In the genomic region with DNA sequence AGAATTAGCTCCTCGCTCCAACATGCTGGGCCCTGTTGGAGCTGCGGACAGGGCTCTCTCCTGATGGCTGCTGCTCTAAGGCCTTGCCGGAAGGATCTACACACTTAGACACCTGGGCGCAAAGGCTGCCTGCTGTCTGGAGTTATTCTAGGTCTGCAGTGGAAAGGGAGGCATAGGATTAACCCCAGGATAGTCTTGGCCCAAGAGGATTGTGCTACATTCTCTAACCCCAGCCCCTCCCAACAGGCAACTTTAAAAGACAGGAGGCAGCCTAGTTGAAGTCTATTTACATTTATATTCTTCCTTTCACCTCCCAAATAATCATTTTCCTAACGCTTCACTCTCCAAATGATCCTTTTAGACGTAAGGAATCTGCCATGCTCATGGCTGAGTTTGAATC, we compare ENCODE assay signal across 20 mouse cellular contexts.
"Had no signal": no experiment of that assay in that cellular context is flagged by ENCODE, and none has a peak within 500 bp of the region (broad histone marks: within the 10 kb centered on the region; RNA-seq: fewer than 3 reads in every experiment).

No protein-coding gene starts in this region.

- H3K27me3 ChIP-seq: heart, embryonic 13.5 days; heart, embryonic 15.5 days; hindbrain, embryonic 12.5 days; intestine, embryonic 15.5 days; limb, embryonic 12.5 days had no signal

- H3K4me1 ChIP-seq: heart, embryonic 15.5 days; intestine, embryonic 15.5 days; limb, embryonic 10.5 days; limb, embryonic 12.5 days had no signal

- H3K27ac ChIP-seq: heart, embryonic 13.5 days; heart, embryonic 15.5 days; hindbrain, embryonic 12.5 days; hindbrain, embryonic 14.5 days; intestine, embryonic 15.5 days; layer of hippocampus, adult 2 months; left cerebral cortex, adult 2 months; limb, embryonic 10.5 days; limb, embryonic 12.5 days; liver, embryonic 13.5 days had no signal

- H3K4me3 ChIP-seq: heart, embryonic 13.5 days; heart, embryonic 15.5 days; hindbrain, embryonic 12.5 days; intestine, embryonic 15.5 days; layer of hippocampus, adult 2 months; left cerebral cortex, adult 2 months; limb, embryonic 10.5 days; limb, embryonic 12.5 days; liver, embryonic 13.5 days had no signal

- H3K9me3 ChIP-seq: heart, embryonic 13.5 days; heart, embryonic 15.5 days; hindbrain, embryonic 12.5 days; intestine, embryonic 15.5 days; limb, embryonic 10.5 days; limb, embryonic 12.5 days; liver, embryonic 13.5 days had no signal

- H3K36me3 ChIP-seq: heart, embryonic 13.5 days; heart, embryonic 15.5 days; hindbrain, embryonic 12.5 days; intestine, embryonic 15.5 days; limb, embryonic 10.5 days; limb, embryonic 12.5 days; liver, embryonic 13.5 days had no signal

- DNase-seq: gastrocnemius, postnatal 14 days; gastrocnemius, postnatal 36 days; heart, postnatal 14 days; heart, postnatal 36 days; kidney, adult 18-20 months; kidney, adult 8-10 months; kidney, postnatal 10 days; kidney, postnatal 25 days; kidney, postnatal 4 days; liver; liver, embryonic 13.5 days had no signal
